In the genomic region with DNA sequence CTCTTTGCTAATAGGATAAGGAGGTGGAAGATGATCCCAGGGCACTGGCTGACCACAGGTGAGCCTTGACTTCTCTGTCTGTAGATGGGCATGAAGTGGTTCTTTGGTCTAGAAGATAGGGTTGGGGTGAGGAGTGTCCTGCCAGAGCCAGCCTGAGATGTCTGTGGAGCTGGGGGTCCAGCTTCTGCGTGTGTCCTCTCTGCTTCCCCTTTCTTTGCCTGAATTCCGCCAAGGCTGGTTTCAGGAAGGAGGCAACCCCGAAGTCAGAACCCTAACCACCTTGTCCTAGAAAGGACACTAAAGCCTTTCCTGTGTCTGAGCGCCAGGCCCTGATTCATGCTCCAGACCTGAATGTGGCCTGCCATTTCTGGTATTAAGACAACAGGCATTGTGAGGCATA, we compare ENCODE assay signal across 1 mouse cellular context.
TF ChIP-seq lines count a peak whose summit lies in the region.

No protein-coding gene starts in this region.

TF ChIP-seq in CH12.LX, 34 proteins besides CTCF, POLR2A, EP300 and RAD21 (continued from another document):
- TF ChIP-seq JUND (conservative IDR thresholded peaks at IDR 0.05; ENCODE audit: low read depth, low read length) (no peak), ZC3H11A (IDR thresholded peaks at IDR 0.05; ENCODE audit: low read depth, low read length) (no peak), NELFE (IDR thresholded peaks at IDR 0.05; ENCODE audit: low read depth, low read length) (no peak), POLR2AphosphoS2 (IDR thresholded peaks at IDR 0.05; ENCODE audit: low read depth, low read length) (no peak), E2F4 (IDR thresholded peaks at IDR 0.05; ENCODE audit: insufficient replicate concordance, low read depth, low read length) (no peak), MEF2A (IDR thresholded peaks at IDR 0.05; ENCODE audit: borderline replicate concordance, low read depth, low read length) (no peak), TCF12 (IDR thresholded peaks at IDR 0.05; ENCODE audit: low read depth, low read length) (no peak)
